In the genomic region with DNA sequence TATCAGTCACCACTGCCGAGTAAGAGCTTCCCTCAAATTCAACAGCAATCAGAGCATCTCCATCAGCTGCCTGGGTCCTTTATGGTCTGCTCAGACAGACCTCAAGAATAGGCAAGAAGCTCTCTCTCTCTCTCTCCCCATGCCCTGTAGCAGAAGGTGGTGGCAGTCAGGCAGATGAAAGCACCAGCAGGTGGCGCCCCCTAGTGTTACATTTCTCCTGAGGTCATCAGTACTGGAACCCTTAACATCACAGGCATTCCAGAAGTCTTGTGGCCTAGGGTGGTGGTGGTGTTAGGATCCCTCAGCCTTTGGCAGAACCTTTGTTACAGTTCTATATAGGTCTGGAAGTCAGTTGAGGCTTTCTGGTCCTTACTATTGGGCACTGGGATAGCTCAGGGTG, we compare ENCODE assay signal across 9 mouse cellular contexts. TPM values are rescaled to one million over a fixed set of nuclear protein-coding genes. Genes with fewer than 3 reads are reported as not detected.
DNase-seq lines count a peak whose midpoint lies in the region; TF ChIP-seq lines count a peak whose summit lies in the region.
"Had no signal": no experiment of that assay in that cellular context is flagged by ENCODE, and none has a peak within 500 bp of the region (broad histone marks: within the 10 kb centered on the region; RNA-seq: fewer than 3 reads in every experiment).

No protein-coding gene starts in this region.

- peak; percentile 32 to 60 for DNase-seq in heart, postnatal 14 days
- DNase-seq in heart, adult 8-10 months (ENCODE audit: low spot score): no peak
- peak; percentile 40 for DNase-seq in thymus, adult 2 months
- no peak for DNase-seq in thymus, adult 18-20 months
- peak; percentile 29 for DNase-seq in cerebellum, adult 8-10 months
- DNase-seq in limb, embryonic 10.5 days (ENCODE audit: low spot score): peak; percentile 45
- peak; percentile 4 for DNase-seq in spleen, adult 12 weeks (ENCODE audit: low spot score)
- no peak for DNase-seq in yolk sac, embryonic 10.5 days (ENCODE audit: low spot score)

- TF ChIP-seq POLR2A in thymus, adult 2 months (IDR thresholded peaks at IDR 0.05; ENCODE audit: control insufficient read depth, extremely low read depth, insufficient read depth, low read length, poor library complexity): no peak

- no peak overlapping the region for H3K4me3 ChIP-seq in thymus, adult 2 months (ENCODE audit: control insufficient read depth, insufficient read depth, low read length)
- H3K4me3 ChIP-seq in limb, embryonic 10.5 days: no peak overlapping the region
- H3K4me3 ChIP-seq: embryonic facial prominence, embryonic 12.5 days had no signal

- TF ChIP-seq CTCF in thymus, adult 2 months (IDR thresholded peaks at IDR 0.05; ENCODE audit: borderline replicate concordance, control insufficient read depth, extremely low read depth, insufficient read depth, low read length, poor library complexity): peak; percentile 62; the same call in 1 of the 2 replicates

- intact Hi-C loops in heart, postnatal 14 days (cut with DNase I): loop anchor here (10.0 kb wide), 1 partner anchor 304 kb away; no protein-coding TSS in a partner anchor

- WGBS in thymus, adult 2 months: 54% methylated on average over 2 of the region's 2 CpGs
- WGBS in limb, embryonic 10.5 days: 41% methylated on average over 2 of the region's 2 CpGs

- no peaks in the 10 kb centered on the region for H3K36me3 ChIP-seq in thymus, adult 2 months (ENCODE audit: control insufficient read depth, insufficient read depth, low read length)
- H3K36me3 ChIP-seq in limb, embryonic 10.5 days: no peaks in the 10 kb centered on the region
- H3K36me3 ChIP-seq: embryonic facial prominence, embryonic 12.5 days had no signal

- H3K27ac ChIP-seq in thymus, adult 2 months (ENCODE audit: control insufficient read depth, insufficient read depth, low read length): no peak overlapping the region
- no peak overlapping the region for H3K27ac ChIP-seq in limb, embryonic 10.5 days
- H3K27ac ChIP-seq: embryonic facial prominence, embryonic 12.5 days had no signal

- H3K27me3 ChIP-seq in thymus, adult 2 months (ENCODE audit: control insufficient read depth, insufficient read depth, low read length): no peaks in the 10 kb centered on the region
- no peaks in the 10 kb centered on the region for H3K27me3 ChIP-seq in limb, embryonic 10.5 days (ENCODE audit: low read depth, poor library complexity, severe bottlenecking)
- H3K27me3 ChIP-seq: embryonic facial prominence, embryonic 12.5 days had no signal

- H3K4me1 ChIP-seq in thymus, adult 2 months (replicated peaks; ENCODE audit: control insufficient read depth, insufficient read depth, low read length): 0 out of 2 replicates have a peak, but pooled peaks cover 2% of the 10 kb centered on the region
- peaks cover 12% of the 10 kb centered on the region for H3K4me1 ChIP-seq in limb, embryonic 10.5 days

- H3K9me3 ChIP-seq in limb, embryonic 10.5 days (replicated peaks): no peaks in the 10 kb centered on the region
- H3K9me3 ChIP-seq: embryonic facial prominence, embryonic 12.5 days had no signal

RNA-seq across cellular contexts. Expression of gene Txnrd3, which starts 4.8 kb away (rescaled TPM):
- 10 to 100 TPM; 20.1 to 20.3 TPM for total RNA-seq in heart, postnatal 14 days (2021)
- total RNA-seq in heart, adult 8-10 months (2022): 10 to 100 TPM; 14.6 to 17.0 (median 15.0) TPM
- 8.8 and 10.2 TPM in 2 replicates for polyA plus RNA-seq in thymus, adult 2 months (2012; rRNA removed)
- 9.5 and 11.0 TPM in 2 replicates for polyA plus RNA-seq in limb, embryonic 10.5 days (2016; fragmentation: Nextera tagmentation; extraction: Ambion mirVana)

RNA-seq across cellular contexts. Expression of gene Chchd6, which starts 43.6 kb away (rescaled TPM):
- total RNA-seq in heart, postnatal 14 days (2021): 10 to 100 TPM; 10.2 to 11.1 TPM
- total RNA-seq in heart, adult 8-10 months (2022): 10 to 100 TPM; 10.1 to 12.9 (median 11.5) TPM
- 43.7 and 47.9 TPM in 2 replicates for polyA plus RNA-seq in thymus, adult 2 months (2012; rRNA removed)
- polyA plus RNA-seq in limb, embryonic 10.5 days (2016; fragmentation: Nextera tagmentation; extraction: Ambion mirVana): 66.0 and 68.8 TPM in 2 replicates

Comparison
In these comparisons a context has a peak if more than half of its experiments do, and no peak if none do; other contexts are left out.
1. DNase-seq: peak in heart, postnatal 14 days (2 of 2), thymus, adult 2 months (single experiment), cerebellum, adult 8-10 months (single experiment), limb, embryonic 10.5 days (single experiment) and spleen, adult 12 weeks (single experiment); none in heart, adult 8-10 months (single experiment), thymus, adult 18-20 months (0 of 2) and yolk sac, embryonic 10.5 days (single experiment).